In the genomic region with DNA sequence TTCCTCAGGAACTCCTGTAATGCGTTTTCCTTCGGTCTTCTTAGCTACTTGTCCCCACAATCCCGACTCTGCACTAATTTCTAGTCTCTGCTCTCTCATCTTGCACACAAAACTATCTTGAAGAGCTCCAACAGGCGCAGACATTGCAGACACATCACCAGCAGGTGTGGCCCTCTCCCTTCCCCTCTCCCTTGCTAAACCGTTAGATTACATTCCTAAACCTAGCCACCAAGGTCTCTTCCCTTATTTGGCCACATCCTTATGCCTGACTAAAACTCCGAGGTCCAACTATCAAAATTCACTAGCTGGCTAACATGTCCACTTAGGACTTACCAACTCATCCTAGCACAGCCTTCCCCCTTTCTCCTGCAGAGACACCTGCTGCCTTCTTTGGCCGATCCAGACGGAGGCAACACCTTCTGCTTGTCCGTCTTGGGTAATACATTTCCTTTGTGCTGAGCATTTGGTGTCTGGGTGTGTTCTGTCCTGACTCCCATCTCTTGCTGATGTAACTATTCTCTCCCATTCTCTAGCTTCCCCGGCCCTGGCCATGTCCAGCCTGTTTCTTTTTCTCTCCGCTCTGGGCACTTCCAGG, we compare ENCODE assay signal across 8 mouse cellular contexts. TPM values are rescaled to one million over a fixed set of nuclear protein-coding genes. Genes with fewer than 3 reads are reported as not detected.
DNase-seq lines count a peak whose midpoint lies in the region; ATAC-seq and TF ChIP-seq lines count a peak whose summit lies in the region.

No protein-coding gene starts in this region.

- 64% methylated on average over 11 of the region's 11 CpGs for WGBS in lung, postnatal 0 days
- WGBS in intestine, embryonic 15.5 days = 60% methylated on average over 11 of the region's 11 CpGs
- 85% methylated on average over 11 of the region's 11 CpGs for WGBS in neural tube, embryonic 15.5 days

- H3K4me1 ChIP-seq in lung, postnatal 0 days (ENCODE audit: insufficient read depth, low read depth, low read length) = peaks cover 5% of the 10 kb centered on the region; the same call in 1 of the 2 replicates
- 0 out of 2 replicates have a peak, but pooled peaks cover 4% of the 10 kb centered on the region for H3K4me1 ChIP-seq in intestine, embryonic 15.5 days (replicated peaks)
- peaks cover 21% of the 10 kb centered on the region for H3K4me1 ChIP-seq in neural tube, embryonic 15.5 days

- no peak overlapping the region for H3K4me2 ChIP-seq in lung, postnatal 0 days (replicated peaks; ENCODE audit: low read depth, low read length)
- peak overlapping the region; percentile 54 for H3K4me2 ChIP-seq in intestine, embryonic 15.5 days (replicated peaks)
- peak overlapping the region; percentile 85 for H3K4me2 ChIP-seq in neural tube, embryonic 15.5 days

- no peaks in the 10 kb centered on the region for H3K36me3 ChIP-seq in lung, postnatal 0 days (ENCODE audit: insufficient read depth, low read length)
- H3K36me3 ChIP-seq in intestine, embryonic 15.5 days = no peaks in the 10 kb centered on the region
- no peaks in the 10 kb centered on the region for H3K36me3 ChIP-seq in neural tube, embryonic 15.5 days

- no peak for TF ChIP-seq EP300 in lung, postnatal 0 days (IDR thresholded peaks at IDR 0.05)

- no peak for TF ChIP-seq CTCF in lung, postnatal 0 days (IDR thresholded peaks at IDR 0.05)

- no peaks in the 10 kb centered on the region for H3K27me3 ChIP-seq in lung, postnatal 0 days (replicated peaks; ENCODE audit: insufficient read depth, low read length)
- no peaks in the 10 kb centered on the region for H3K27me3 ChIP-seq in intestine, embryonic 15.5 days (replicated peaks)
- no peaks in the 10 kb centered on the region for H3K27me3 ChIP-seq in neural tube, embryonic 15.5 days (replicated peaks)

- no peak overlapping the region for H3K4me3 ChIP-seq in lung, postnatal 0 days (ENCODE audit: low read depth, low read length)
- no peak overlapping the region for H3K4me3 ChIP-seq in intestine, embryonic 15.5 days (replicated peaks)
- peak overlapping the region; percentile 93 for H3K4me3 ChIP-seq in neural tube, embryonic 15.5 days (replicated peaks)

- no peaks in the 10 kb centered on the region for H3K9me3 ChIP-seq in lung, postnatal 0 days (ENCODE audit: low read length)
- no peaks in the 10 kb centered on the region for H3K9me3 ChIP-seq in intestine, embryonic 15.5 days
- H3K9me3 ChIP-seq in neural tube, embryonic 15.5 days (replicated peaks) = 0 out of 2 replicates have a peak, but pooled peaks cover 3% of the 10 kb centered on the region

- no peak for ATAC-seq in lung, postnatal 0 days
- ATAC-seq in intestine, embryonic 15.5 days = no peak
- ATAC-seq in neural tube, embryonic 15.5 days (ENCODE audit: low FRiP score) = no peak
- ATAC-seq in inflammation-experienced regulatory T-cells, adult 6 months = no peak

- H3K9ac ChIP-seq in lung, postnatal 0 days (replicated peaks; ENCODE audit: low read depth) = no peak overlapping the region
- H3K9ac ChIP-seq in intestine, embryonic 15.5 days = no peak overlapping the region
- 0 out of 2 replicates have a peak overlapping the region, but pooled peaks have one; percentile 48 for H3K9ac ChIP-seq in neural tube, embryonic 15.5 days (replicated peaks)

- no peak for DNase-seq in lung, postnatal 0 days (ENCODE audit: low spot score)
- DNase-seq in lung, postnatal 25 days (ENCODE audit: low spot score) = no peak
- peak; percentile 16 for DNase-seq in c-Kit-positive CD71-positive TER-119-positive erythroid progenitor cells, embryonic 14.5 days (ENCODE audit: low spot score)
- no peak for DNase-seq in thymus, adult 18-20 months
- DNase-seq in natural killer cell, adult 2 months (ENCODE audit: low spot score in 2 of 2) = no peak

- H3K27ac ChIP-seq in lung, postnatal 0 days (ENCODE audit: low read length) = peak overlapping the region; percentile 83
- H3K27ac ChIP-seq in intestine, embryonic 15.5 days = peak overlapping the region; percentile 51
- peak overlapping the region; percentile 79 for H3K27ac ChIP-seq in neural tube, embryonic 15.5 days (replicated peaks)

RNA-seq across cellular contexts. Expression of gene Nup107, which starts 1.0 kb away (rescaled TPM):
- 15.2 and 17.3 TPM in 2 replicates for polyA plus RNA-seq in lung, postnatal 0 days (2015; fragmentation: Nextera tagmentation; extraction: Ambion mirVana)
- 58.8 and 60.8 TPM in 2 replicates for polyA plus RNA-seq in intestine, embryonic 15.5 days (2015; fragmentation: Nextera tagmentation; extraction: Ambion mirVana)
- 28.2 and 34.6 TPM in 2 replicates for polyA plus RNA-seq in neural tube, embryonic 15.5 days (2015; fragmentation: Nextera tagmentation; extraction: Ambion mirVana)
- polyA plus RNA-seq in inflammation-experienced regulatory T-cells, adult 6 months (2017; shearing (Covaris generic)) = 10 to 100 TPM; 48.5 to 73.1 (median 57.4) TPM

RNA-seq across cellular contexts. Expression of gene Slc35e3, which starts 47.4 kb away (rescaled TPM):
- polyA plus RNA-seq in lung, postnatal 0 days (2015; fragmentation: Nextera tagmentation; extraction: Ambion mirVana) = 16.7 and 17.2 TPM in 2 replicates
- polyA plus RNA-seq in intestine, embryonic 15.5 days (2015; fragmentation: Nextera tagmentation; extraction: Ambion mirVana) = 11.7 and 11.8 TPM in 2 replicates
- polyA plus RNA-seq in neural tube, embryonic 15.5 days (2015; fragmentation: Nextera tagmentation; extraction: Ambion mirVana) = 26.4 and 26.9 TPM in 2 replicates
- 1 to 10 TPM; 1.8 to 3.5 (median 2.8) TPM for polyA plus RNA-seq in inflammation-experienced regulatory T-cells, adult 6 months (2017; shearing (Covaris generic))

RNA-seq across cellular contexts. Expression of gene Rap1b, which starts 52.3 kb away (rescaled TPM):
- 268 and 290 TPM in 2 replicates for polyA plus RNA-seq in lung, postnatal 0 days (2015; fragmentation: Nextera tagmentation; extraction: Ambion mirVana)
- polyA plus RNA-seq in intestine, embryonic 15.5 days (2015; fragmentation: Nextera tagmentation; extraction: Ambion mirVana) = 169 and 180 TPM in 2 replicates
- 165 and 174 TPM in 2 replicates for polyA plus RNA-seq in neural tube, embryonic 15.5 days (2015; fragmentation: Nextera tagmentation; extraction: Ambion mirVana)
- 100 to 1,000 TPM in 1 of 3 experiments, 10 to 100 TPM in 2; 60.4 to 128 (median 82.5) TPM for polyA plus RNA-seq in inflammation-experienced regulatory T-cells, adult 6 months (2017; shearing (Covaris generic))
